Mouse (Mus musculus): Measurements from ENCODE around the gene Cyp2c23. TPM values are rescaled to one million over a fixed set of nuclear protein-coding genes. Genes with fewer than 3 reads are reported as not detected.
A peak's percentile ranks its signal among the peaks of the same experiment; 100 is the strongest.

Gene Cyp2c23
- 4.0 and 4.1 TPM in 2 replicates for polyA plus RNA-seq (2015; fragmentation: Nextera tagmentation; extraction: Ambion mirVana)

DNA sequence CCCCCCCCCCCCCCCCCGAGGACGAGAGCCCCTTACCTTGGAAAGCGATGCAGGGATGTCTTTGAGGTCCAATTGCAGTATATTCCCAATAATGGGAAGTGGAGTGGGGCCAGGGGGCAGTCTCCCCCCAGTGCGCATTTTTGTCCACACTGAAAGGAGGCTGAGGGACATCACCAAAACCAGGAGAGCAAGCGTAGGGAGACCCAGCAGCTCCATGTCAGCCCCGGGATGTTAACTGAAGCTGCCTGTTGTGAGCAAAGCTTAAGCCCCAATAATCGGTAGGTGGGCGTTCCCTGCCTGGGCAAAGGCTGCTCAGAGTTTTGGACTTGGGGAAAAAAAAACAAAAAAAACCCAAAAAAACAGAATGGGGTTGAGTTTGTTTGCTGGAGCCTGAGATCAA lies at the start of gene Cyp2c23:
TSS of gene Cyp2c23 (minus strand) at position 237 of the 400 bp plus-strand sequence.
- no peak within 1 kb of the TSS for H3K4me2 ChIP-seq (ENCODE audit: low read depth, low read length)
- ATAC-seq (ENCODE audit: insufficient read depth, low FRiP score) = no peak
- WGBS = 74% methylated on average over 8 of the region's 8 CpGs
- no peak within 1 kb of the TSS for H3K27ac ChIP-seq (ENCODE audit: low read length)
- no peaks in the 10 kb centered on the region for H3K36me3 ChIP-seq (ENCODE audit: control insufficient read depth, insufficient read depth, low read length)
- no peaks in the 10 kb centered on the region for H3K27me3 ChIP-seq (ENCODE audit: control insufficient read depth, insufficient read depth, low read length)
- H3K9ac ChIP-seq (ENCODE audit: low read length) = no peak within 1 kb of the TSS
- 0 out of 2 replicates have a peak, but pooled peaks cover 3% of the 10 kb centered on the region for H3K4me1 ChIP-seq (ENCODE audit: control insufficient read depth, insufficient read depth, low read length)
- H3K4me3 ChIP-seq (replicated peaks; ENCODE audit: low read length) = no peak within 1 kb of the TSS
- H3K9me3 ChIP-seq (replicated peaks; ENCODE audit: control insufficient read depth, low read length) = no peaks in the 10 kb centered on the region

DNA sequence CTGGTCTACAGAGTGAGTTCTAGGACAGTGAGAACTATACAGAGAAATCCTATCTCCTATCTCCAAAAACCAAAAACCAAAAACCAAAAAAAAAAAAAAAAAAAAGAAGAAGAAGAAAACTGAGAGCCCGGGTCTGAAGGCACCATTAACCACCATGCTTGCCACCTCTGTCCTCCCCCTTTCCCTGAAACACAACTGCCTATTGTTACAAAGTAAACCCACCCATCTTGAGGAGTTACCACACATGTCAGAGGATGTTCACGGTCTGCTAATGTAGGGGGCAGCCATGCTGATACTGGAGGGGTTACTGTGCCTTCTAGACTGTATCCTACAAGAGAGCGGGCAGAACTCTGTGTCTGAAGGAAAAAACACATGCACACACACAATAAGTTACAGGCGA lies 48.0 kb upstream of the Cyp2c23 start:
- Histone ChIP-seq H3K27me3 (ENCODE audit: control insufficient read depth, insufficient read depth, low read length) (no peaks in the 10 kb centered on the region), H3K9ac (ENCODE audit: low read length) (no peak overlapping the region), H3K9me3 (replicated peaks; ENCODE audit: control insufficient read depth, low read length) (no peaks in the 10 kb centered on the region), H3K4me1 (ENCODE audit: control insufficient read depth, insufficient read depth, low read length) (no peaks in the 10 kb centered on the region), H3K4me2 (ENCODE audit: low read depth, low read length) (no peak overlapping the region), H3K27ac (ENCODE audit: low read length) (no peak overlapping the region), H3K4me3 (replicated peaks; ENCODE audit: low read length) (no peak overlapping the region), H3K36me3 (ENCODE audit: control insufficient read depth, insufficient read depth, low read length) (0 out of 2 replicates have a peak, but pooled peaks cover 5% of the 10 kb centered on the region)
- no peak for ATAC-seq (ENCODE audit: insufficient read depth, low FRiP score)
- WGBS = 82% methylated on average over 4 of the region's 4 CpGs

DNA sequence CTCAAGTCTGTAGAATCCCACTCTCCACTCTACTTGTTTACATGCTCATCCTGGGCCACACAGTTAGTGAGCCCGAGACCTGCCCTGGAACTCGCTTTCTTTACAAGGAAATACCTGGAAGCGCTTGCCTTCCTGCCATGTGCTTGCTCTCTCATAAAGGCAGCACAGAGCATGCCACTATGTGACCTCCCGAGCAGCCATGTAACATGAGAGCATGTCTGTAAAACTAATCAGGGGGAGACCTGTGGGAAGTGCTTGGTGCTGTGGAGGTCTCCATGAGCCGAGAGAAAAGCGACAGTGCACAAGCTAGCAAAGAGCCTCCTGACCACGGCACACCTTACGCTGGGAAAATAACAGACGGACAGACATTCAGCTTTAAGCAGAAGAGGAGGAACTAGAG lies 47.4 kb upstream of the Cyp2c23 start:
- no peak overlapping the region for H3K4me2 ChIP-seq (ENCODE audit: low read depth, low read length)
- H3K36me3 ChIP-seq (ENCODE audit: control insufficient read depth, insufficient read depth, low read length) = 0 out of 2 replicates have a peak, but pooled peaks cover 5% of the 10 kb centered on the region
- H3K27me3 ChIP-seq (ENCODE audit: control insufficient read depth, insufficient read depth, low read length) = no peaks in the 10 kb centered on the region
- no peaks in the 10 kb centered on the region for H3K9me3 ChIP-seq (replicated peaks; ENCODE audit: control insufficient read depth, low read length)
- no peak overlapping the region for H3K9ac ChIP-seq (ENCODE audit: low read length)
- ATAC-seq (ENCODE audit: insufficient read depth, low FRiP score) = no peak
- no peaks in the 10 kb centered on the region for H3K4me1 ChIP-seq (ENCODE audit: control insufficient read depth, insufficient read depth, low read length)
- H3K4me3 ChIP-seq (replicated peaks; ENCODE audit: low read length) = no peak overlapping the region
- no peak overlapping the region for H3K27ac ChIP-seq (ENCODE audit: low read length)
- WGBS = 83% methylated on average over 9 of the region's 9 CpGs

DNA sequence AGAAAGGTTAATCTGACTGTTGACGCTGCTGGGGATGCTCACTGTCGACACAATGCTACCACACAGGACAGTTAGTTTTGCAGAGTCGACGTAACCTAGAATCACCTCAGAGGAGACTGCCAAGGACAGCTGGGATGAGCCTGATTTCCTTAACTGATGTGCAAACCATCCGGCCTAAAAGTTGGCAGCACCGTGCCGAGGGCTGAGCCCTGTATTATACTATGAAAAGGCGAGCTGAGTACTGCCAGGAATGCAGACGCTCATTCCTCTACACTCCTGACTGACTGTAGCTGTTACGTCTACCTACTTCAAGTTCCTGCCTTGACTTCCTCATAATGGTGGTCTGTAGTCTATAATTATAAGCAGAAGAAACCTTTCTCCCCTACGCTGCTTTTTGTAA lies 46.0 kb upstream of the Cyp2c23 start:
- 0 out of 2 replicates have a peak, but pooled peaks cover 5% of the 10 kb centered on the region for H3K36me3 ChIP-seq (ENCODE audit: control insufficient read depth, insufficient read depth, low read length)
- H3K9me3 ChIP-seq (replicated peaks; ENCODE audit: control insufficient read depth, low read length) = no peaks in the 10 kb centered on the region
- WGBS = 89% methylated on average over 11 of the region's 11 CpGs

DNA sequence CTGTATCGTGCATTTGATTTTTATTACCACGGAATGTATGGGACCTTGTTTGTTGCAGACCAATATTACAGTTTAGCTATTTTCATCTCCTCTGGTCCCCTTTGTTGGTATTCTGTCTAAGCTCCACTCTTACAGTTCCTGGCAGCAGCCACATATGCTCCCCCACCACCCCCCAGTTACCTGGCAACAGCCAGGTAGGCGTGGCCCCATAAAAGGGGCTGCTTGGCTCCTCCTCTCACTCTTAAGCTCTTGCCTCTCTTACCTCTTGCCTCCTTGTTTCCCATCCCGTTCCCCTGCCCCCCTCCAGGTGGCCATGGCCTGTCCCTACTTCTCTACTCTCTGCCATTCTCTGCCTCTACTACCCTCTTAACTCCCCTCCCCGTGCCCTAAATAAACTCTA lies 42.2 kb upstream of the Cyp2c23 start:
- no peak overlapping the region for H3K9ac ChIP-seq (ENCODE audit: low read length)
- H3K27me3 ChIP-seq (ENCODE audit: control insufficient read depth, insufficient read depth, low read length) = no peaks in the 10 kb centered on the region
- H3K9me3 ChIP-seq (replicated peaks; ENCODE audit: control insufficient read depth, low read length) = no peaks in the 10 kb centered on the region
- ATAC-seq (ENCODE audit: insufficient read depth, low FRiP score) = no peak
- WGBS = 56% methylated on average over 5 of the region's 5 CpGs
- H3K4me1 ChIP-seq (ENCODE audit: control insufficient read depth, insufficient read depth, low read length) = peaks cover 4% of the 10 kb centered on the region; the same call in 1 of the 2 replicates
- H3K4me3 ChIP-seq (replicated peaks; ENCODE audit: low read length) = no peak overlapping the region
- no peaks in the 10 kb centered on the region for H3K36me3 ChIP-seq (ENCODE audit: control insufficient read depth, insufficient read depth, low read length)
- no peak overlapping the region; the same call in 1 of the 2 replicates for H3K27ac ChIP-seq (ENCODE audit: low read length)
- H3K4me2 ChIP-seq (ENCODE audit: low read depth, low read length) = no peak overlapping the region

More for the DNA sequence above, 46.0 kb upstream of the Cyp2c23 start:
- Histone ChIP-seq H3K27ac (ENCODE audit: low read length) (no peak overlapping the region), H3K4me3 (replicated peaks; ENCODE audit: low read length) (no peak overlapping the region), H3K4me1 (ENCODE audit: control insufficient read depth, insufficient read depth, low read length) (peaks cover 2% of the 10 kb centered on the region; the same call in 1 of the 2 replicates), H3K27me3 (ENCODE audit: control insufficient read depth, insufficient read depth, low read length) (no peaks in the 10 kb centered on the region), H3K9ac (ENCODE audit: low read length) (no peak overlapping the region), H3K4me2 (ENCODE audit: low read depth, low read length) (no peak overlapping the region)
- no peak for ATAC-seq (ENCODE audit: insufficient read depth, low FRiP score)

DNA sequence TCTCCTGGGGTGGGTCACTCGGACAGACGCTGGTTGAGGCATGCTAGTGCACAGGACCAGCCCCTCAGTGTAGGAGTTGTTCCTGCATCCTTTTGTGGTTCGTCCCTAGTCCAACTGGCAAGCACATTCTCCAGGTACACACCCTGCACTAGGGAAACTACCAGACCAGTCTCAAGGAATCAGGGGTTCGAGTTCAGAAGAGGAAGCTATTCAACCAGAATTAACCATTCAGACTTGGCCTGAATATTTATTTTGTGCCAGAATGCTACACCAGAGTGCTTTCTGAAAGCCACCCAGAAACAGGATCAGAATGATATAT lies 40.9 kb upstream of the Cyp2c23 start:
- Histone ChIP-seq H3K4me3 (replicated peaks; ENCODE audit: low read length) (peak overlapping the region; percentile 78), H3K4me1 (ENCODE audit: control insufficient read depth, insufficient read depth, low read length) (peaks cover 4% of the 10 kb centered on the region; the same call in 1 of the 2 replicates), H3K36me3 (ENCODE audit: control insufficient read depth, insufficient read depth, low read length) (no peaks in the 10 kb centered on the region), H3K27ac (ENCODE audit: low read length) (peak overlapping the region; percentile 43), H3K27me3 (ENCODE audit: control insufficient read depth, insufficient read depth, low read length) (no peaks in the 10 kb centered on the region), H3K9ac (ENCODE audit: low read length) (peak overlapping the region; percentile 83), H3K9me3 (replicated peaks; ENCODE audit: control insufficient read depth, low read length) (no peaks in the 10 kb centered on the region), H3K4me2 (ENCODE audit: low read depth, low read length) (peak overlapping the region; percentile 65)
- WGBS = 3% methylated on average over 4 of the region's 4 CpGs
- ATAC-seq (ENCODE audit: insufficient read depth, low FRiP score) = no peak

DNA sequence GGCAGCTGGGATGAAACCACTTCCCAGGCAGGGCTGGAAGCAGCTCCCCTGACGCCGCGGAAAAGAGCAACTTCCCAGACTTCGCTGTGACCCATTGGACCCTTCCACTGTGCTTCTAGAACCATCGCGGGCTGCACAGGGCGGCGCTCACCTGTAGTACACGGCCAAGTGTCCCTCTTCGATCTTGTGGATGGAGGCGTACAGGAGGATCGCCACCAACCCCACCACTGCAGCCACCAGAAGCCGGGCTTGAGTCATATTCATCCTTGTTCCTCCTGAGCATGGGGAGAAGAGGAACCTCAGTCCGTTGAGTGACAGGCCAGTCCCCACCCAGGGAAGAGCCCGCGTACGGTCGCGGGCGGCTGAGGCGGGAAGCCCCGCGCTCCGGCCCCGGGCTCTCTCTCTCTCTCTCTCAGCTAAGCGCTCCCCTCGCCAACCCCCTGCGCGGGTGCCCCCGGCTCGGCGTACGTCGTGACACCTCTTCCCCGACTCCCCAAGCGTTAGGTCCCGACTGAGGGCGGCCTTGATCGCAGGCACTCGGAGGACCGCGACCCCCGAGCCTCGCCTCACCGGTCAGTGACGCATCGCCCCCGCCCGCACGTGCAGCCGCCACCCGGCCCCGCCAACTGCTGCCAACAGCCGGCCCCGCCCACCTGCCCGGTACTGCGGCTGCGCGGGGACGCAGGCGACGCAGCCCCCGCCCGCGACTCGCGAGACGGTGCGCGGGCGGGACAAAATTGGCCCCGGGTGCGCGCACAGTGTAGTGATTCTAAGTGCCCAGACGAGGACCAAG lies 40.3 kb upstream of the Cyp2c23 start, which contains the start of gene Erlin1:
TSS of gene Erlin1 (minus strand) at position 665 of the 793 bp plus-strand sequence.
- H3K27me3 ChIP-seq (ENCODE audit: control insufficient read depth, insufficient read depth, low read length) = no peaks in the 10 kb centered on the region
- under 1% methylated on average over 75 of the region's 75 CpGs for WGBS
- H3K4me3 ChIP-seq (replicated peaks; ENCODE audit: low read length) = peak within 1 kb of the TSS; percentile 78
- ATAC-seq (ENCODE audit: insufficient read depth, low FRiP score) = peak; percentile 93
- H3K36me3 ChIP-seq (ENCODE audit: control insufficient read depth, insufficient read depth, low read length) = no peaks in the 10 kb centered on the region
- H3K9ac ChIP-seq (ENCODE audit: low read length) = peak within 1 kb of the TSS; percentile 83
- H3K4me2 ChIP-seq (ENCODE audit: low read depth, low read length) = peak within 1 kb of the TSS; percentile 65
- H3K27ac ChIP-seq (ENCODE audit: low read length) = peak within 1 kb of the TSS; percentile 72
- no peaks in the 10 kb centered on the region for H3K9me3 ChIP-seq (replicated peaks; ENCODE audit: control insufficient read depth, low read length)
- peaks cover 4% of the 10 kb centered on the region; the same call in 1 of the 2 replicates for H3K4me1 ChIP-seq (ENCODE audit: control insufficient read depth, insufficient read depth, low read length)

DNA sequence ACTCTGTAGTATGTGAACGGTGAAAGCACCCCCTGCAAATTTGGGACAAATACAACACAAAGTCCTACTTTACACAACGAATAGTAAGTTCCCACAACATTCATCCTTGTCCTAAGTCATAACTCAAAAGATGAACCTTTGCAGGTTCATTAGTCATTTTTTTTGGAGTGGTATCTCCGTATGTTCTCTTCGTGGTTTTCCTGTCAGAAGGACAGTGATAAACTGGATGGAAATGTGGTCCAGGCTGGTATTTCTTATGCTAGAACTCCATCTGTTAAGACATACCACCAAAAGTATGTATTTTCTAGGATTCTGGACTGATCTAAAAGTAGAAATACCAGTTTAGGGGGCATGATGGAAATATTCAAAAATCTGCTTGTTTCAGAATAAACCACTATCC lies 39.2 kb upstream of the Cyp2c23 start:
- no peak for ATAC-seq (ENCODE audit: insufficient read depth, low FRiP score)
- Histone ChIP-seq H3K4me2 (ENCODE audit: low read depth, low read length) (peak overlapping the region; percentile 65), H3K36me3 (ENCODE audit: control insufficient read depth, insufficient read depth, low read length) (no peaks in the 10 kb centered on the region), H3K9me3 (replicated peaks; ENCODE audit: control insufficient read depth, low read length) (no peaks in the 10 kb centered on the region), H3K4me3 (replicated peaks; ENCODE audit: low read length) (peak overlapping the region; percentile 78), H3K27me3 (ENCODE audit: control insufficient read depth, insufficient read depth, low read length) (no peaks in the 10 kb centered on the region), H3K9ac (ENCODE audit: low read length) (peak overlapping the region; percentile 83; the same call in 1 of the 2 replicates), H3K27ac (ENCODE audit: low read length) (peak overlapping the region; percentile 29; the same call in 1 of the 2 replicates), H3K4me1 (ENCODE audit: control insufficient read depth, insufficient read depth, low read length) (peaks cover 4% of the 10 kb centered on the region; the same call in 1 of the 2 replicates)
- WGBS = 67% methylated on average over 4 of the region's 4 CpGs

DNA sequence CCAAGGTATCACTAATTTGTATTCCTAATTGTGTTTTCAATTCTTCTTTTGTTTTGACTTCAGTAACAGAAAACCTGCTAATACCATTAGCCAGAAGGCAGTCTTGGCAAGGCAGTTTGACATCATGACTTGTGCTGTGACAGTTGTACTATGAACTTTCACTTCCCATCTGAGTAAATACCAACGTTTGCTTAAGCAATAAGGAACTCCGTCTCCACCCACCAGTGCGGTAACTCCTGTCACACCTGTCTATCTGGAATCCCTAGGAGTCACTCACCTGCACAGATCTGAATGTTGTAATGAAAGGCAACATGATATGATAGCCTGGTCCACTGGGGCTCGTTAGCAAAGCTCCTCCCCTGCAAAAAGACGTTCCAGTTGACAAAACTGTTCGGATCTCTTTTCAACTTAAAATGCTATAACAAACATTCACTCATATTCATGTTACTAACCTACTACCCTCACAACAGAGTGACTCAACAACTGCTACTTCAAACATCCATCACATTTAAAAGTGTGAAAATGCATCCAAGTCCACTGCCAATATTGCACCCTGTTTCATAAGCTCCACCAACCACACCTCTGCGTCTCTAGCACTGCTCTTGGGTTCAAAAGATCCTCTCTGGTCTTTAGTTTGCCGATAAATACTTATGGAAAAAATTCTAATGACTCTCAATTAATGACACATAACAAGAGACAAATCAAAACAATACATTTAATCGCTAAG lies 38.5 kb upstream of the Cyp2c23 start:
- ATAC-seq (ENCODE audit: insufficient read depth, low FRiP score) = no peak
- no peaks in the 10 kb centered on the region for H3K27me3 ChIP-seq (ENCODE audit: control insufficient read depth, insufficient read depth, low read length)
- peak overlapping the region; percentile 65; the same call in 1 of the 2 replicates for H3K4me2 ChIP-seq (ENCODE audit: low read depth, low read length)
- H3K4me1 ChIP-seq (ENCODE audit: control insufficient read depth, insufficient read depth, low read length) = peaks cover 4% of the 10 kb centered on the region; the same call in 1 of the 2 replicates
- H3K9me3 ChIP-seq (replicated peaks; ENCODE audit: control insufficient read depth, low read length) = no peaks in the 10 kb centered on the region
- no peak overlapping the region for H3K9ac ChIP-seq (ENCODE audit: low read length)
- no peak overlapping the region for H3K27ac ChIP-seq (ENCODE audit: low read length)
- WGBS = 61% methylated on average over 9 of the region's 9 CpGs
- peak overlapping the region; percentile 78 for H3K4me3 ChIP-seq (replicated peaks; ENCODE audit: low read length)
- no peaks in the 10 kb centered on the region for H3K36me3 ChIP-seq (ENCODE audit: control insufficient read depth, insufficient read depth, low read length)

Data from stomach, embryonic 16.5 days (tissue).